Comparison of ENCODE assay signal across 25 mouse cellular contexts in the genomic region with DNA sequence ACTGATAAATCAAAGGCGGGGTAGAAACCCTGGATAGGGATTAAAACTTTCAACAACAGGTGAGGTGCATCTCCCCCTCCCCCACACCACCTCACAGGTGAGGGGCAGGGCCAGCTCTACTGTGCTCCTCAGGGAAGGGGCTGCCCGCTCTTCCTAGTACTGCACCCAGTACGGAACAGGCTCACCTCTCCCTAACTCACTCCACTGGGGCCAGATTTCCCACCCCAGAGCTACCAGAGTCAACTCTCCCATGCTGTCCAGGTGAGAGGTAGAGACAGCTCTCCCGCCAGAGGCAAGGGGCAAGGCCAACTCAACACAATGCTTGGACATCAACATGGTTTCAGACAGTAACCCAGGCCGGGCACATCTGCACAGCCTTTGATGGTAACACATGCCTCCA. TPM values are rescaled to one million over a fixed set of nuclear protein-coding genes. Genes with fewer than 3 reads are reported as not detected.
DNase-seq lines count a peak whose midpoint lies in the region; ATAC-seq and TF ChIP-seq lines count a peak whose summit lies in the region.
"Had no signal": no experiment of that assay in that cellular context is flagged by ENCODE, and none has a peak within 500 bp of the region (broad histone marks: within the 10 kb centered on the region; RNA-seq: fewer than 3 reads in every experiment).

No protein-coding gene starts in this region.

- H3K9me3 ChIP-seq in heart, embryonic 10.5 days = no peaks in the 10 kb centered on the region
- no peaks in the 10 kb centered on the region for H3K9me3 ChIP-seq in midbrain, embryonic 16.5 days (replicated peaks; ENCODE audit: control insufficient read depth, low read length, poor library complexity, severe bottlenecking)
- no peaks in the 10 kb centered on the region for H3K9me3 ChIP-seq in midbrain, postnatal 0 days (ENCODE audit: low read length)
- no peaks in the 10 kb centered on the region for H3K9me3 ChIP-seq in neural tube, embryonic 15.5 days (replicated peaks)
- no peaks in the 10 kb centered on the region for H3K9me3 ChIP-seq in forebrain, embryonic 10.5 days
- H3K9me3 ChIP-seq: embryonic facial prominence, embryonic 13.5 days; embryonic facial prominence, embryonic 15.5 days; forebrain, embryonic 13.5 days; forebrain, embryonic 15.5 days had no signal

- H3K4me3 ChIP-seq in heart, embryonic 10.5 days = no peak overlapping the region
- no peak overlapping the region for H3K4me3 ChIP-seq in midbrain, embryonic 16.5 days (ENCODE audit: low read depth, low read length)
- no peak overlapping the region for H3K4me3 ChIP-seq in midbrain, postnatal 0 days (ENCODE audit: low read depth, low read length)
- H3K4me3 ChIP-seq in neural tube, embryonic 15.5 days (replicated peaks) = no peak overlapping the region
- no peak overlapping the region for H3K4me3 ChIP-seq in forebrain, embryonic 10.5 days
- H3K4me3 ChIP-seq: embryonic facial prominence, embryonic 13.5 days; embryonic facial prominence, embryonic 15.5 days; erythroblast, embryonic 14.5 days; forebrain, embryonic 13.5 days; forebrain, embryonic 15.5 days had no signal

- no peak overlapping the region for H3K27ac ChIP-seq in heart, embryonic 10.5 days
- no peak overlapping the region for H3K27ac ChIP-seq in midbrain, embryonic 16.5 days (ENCODE audit: low read length)
- H3K27ac ChIP-seq in midbrain, postnatal 0 days (ENCODE audit: low read depth, low read length) = no peak overlapping the region
- H3K27ac ChIP-seq in neural tube, embryonic 15.5 days (replicated peaks) = no peak overlapping the region
- H3K27ac ChIP-seq in forebrain, embryonic 10.5 days = no peak overlapping the region
- H3K27ac ChIP-seq: embryonic facial prominence, embryonic 13.5 days; embryonic facial prominence, embryonic 15.5 days; forebrain, embryonic 13.5 days; forebrain, embryonic 15.5 days had no signal

- no peaks in the 10 kb centered on the region for H3K27me3 ChIP-seq in heart, embryonic 10.5 days (ENCODE audit: insufficient read depth, poor library complexity, severe bottlenecking)
- no peaks in the 10 kb centered on the region; the same call in 1 of the 2 replicates for H3K27me3 ChIP-seq in midbrain, embryonic 16.5 days (ENCODE audit: control insufficient read depth, insufficient read depth, low read depth, low read length)
- H3K27me3 ChIP-seq in midbrain, postnatal 0 days (ENCODE audit: insufficient read depth, low read length) = no peaks in the 10 kb centered on the region
- H3K27me3 ChIP-seq in neural tube, embryonic 15.5 days (replicated peaks) = no peaks in the 10 kb centered on the region
- H3K27me3 ChIP-seq in forebrain, embryonic 10.5 days (ENCODE audit: poor library complexity, severe bottlenecking) = no peaks in the 10 kb centered on the region
- H3K27me3 ChIP-seq: embryonic facial prominence, embryonic 13.5 days; embryonic facial prominence, embryonic 15.5 days; forebrain, embryonic 13.5 days; forebrain, embryonic 15.5 days had no signal

- 0 out of 2 replicates have a peak, but pooled peaks cover 2% of the 10 kb centered on the region for H3K4me1 ChIP-seq in heart, embryonic 10.5 days
- no peaks in the 10 kb centered on the region for H3K4me1 ChIP-seq in midbrain, embryonic 16.5 days (ENCODE audit: control insufficient read depth, insufficient read depth, low read length)
- no peaks in the 10 kb centered on the region for H3K4me1 ChIP-seq in midbrain, postnatal 0 days (ENCODE audit: insufficient read depth, low read length)
- H3K4me1 ChIP-seq in neural tube, embryonic 15.5 days = no peaks in the 10 kb centered on the region
- no peaks in the 10 kb centered on the region for H3K4me1 ChIP-seq in forebrain, embryonic 10.5 days
- H3K4me1 ChIP-seq: embryonic facial prominence, embryonic 13.5 days; embryonic facial prominence, embryonic 15.5 days; forebrain, embryonic 13.5 days; forebrain, embryonic 15.5 days had no signal

- no peak overlapping the region for H3K4me2 ChIP-seq in midbrain, embryonic 16.5 days (ENCODE audit: low read length)
- no peak overlapping the region for H3K4me2 ChIP-seq in midbrain, postnatal 0 days (ENCODE audit: low read depth, low read length, poor library complexity, severe bottlenecking)
- H3K4me2 ChIP-seq in neural tube, embryonic 15.5 days = no peak overlapping the region
- H3K4me2 ChIP-seq: embryonic facial prominence, embryonic 13.5 days; embryonic facial prominence, embryonic 15.5 days; forebrain, embryonic 13.5 days; forebrain, embryonic 15.5 days had no signal

- 0 out of 2 replicates have a peak, but pooled peaks have one; percentile 62 for ATAC-seq in midbrain, embryonic 16.5 days
- ATAC-seq in midbrain, postnatal 0 days (ENCODE audit: low FRiP score) = no peak
- ATAC-seq in neural tube, embryonic 15.5 days (ENCODE audit: low FRiP score) = peak; percentile 38; the same call in 1 of the 2 replicates
- ATAC-seq: forebrain, embryonic 13.5 days; forebrain, embryonic 15.5 days had no signal

- TF ChIP-seq CTCF in midbrain, postnatal 0 days (IDR thresholded peaks at IDR 0.05) = no peak

- H3K36me3 ChIP-seq in heart, embryonic 10.5 days = no peaks in the 10 kb centered on the region
- no peaks in the 10 kb centered on the region for H3K36me3 ChIP-seq in midbrain, embryonic 16.5 days (ENCODE audit: control insufficient read depth, insufficient read depth, low read length)
- H3K36me3 ChIP-seq in midbrain, postnatal 0 days (ENCODE audit: insufficient read depth, low read length) = no peaks in the 10 kb centered on the region
- no peaks in the 10 kb centered on the region for H3K36me3 ChIP-seq in neural tube, embryonic 15.5 days
- no peaks in the 10 kb centered on the region for H3K36me3 ChIP-seq in forebrain, embryonic 10.5 days (replicated peaks)
- H3K36me3 ChIP-seq: embryonic facial prominence, embryonic 13.5 days; embryonic facial prominence, embryonic 15.5 days; forebrain, embryonic 15.5 days had no signal

- 80% methylated on average over 5 of the region's 5 CpGs for WGBS in heart, embryonic 10.5 days
- WGBS in midbrain, embryonic 16.5 days = 94% methylated on average over 5 of the region's 5 CpGs
- WGBS in midbrain, postnatal 0 days = 91% methylated on average over 5 of the region's 5 CpGs
- WGBS in neural tube, embryonic 15.5 days = 91% methylated on average over 5 of the region's 5 CpGs
- WGBS in forebrain, embryonic 10.5 days = 92% methylated on average over 5 of the region's 5 CpGs

- DNase-seq in heart, embryonic 10.5 days (ENCODE audit: low spot score) = peak; percentile 70
- no peak for DNase-seq in heart, adult 8-10 months (ENCODE audit: low spot score)
- DNase-seq in midbrain, postnatal 0 days (ENCODE audit: low spot score) = no peak
- DNase-seq in forebrain, embryonic 10.5 days (ENCODE audit: extremely low spot score, low spot score) = no peak
- DNase-seq: adrenal gland, adult 2 months; adrenal gland, postnatal 10 days; adrenal gland, postnatal 25 days; cerebellum, adult 11 months; cerebellum, adult 18-20 months; cerebellum, adult 8-10 months; cerebellum, adult 9-11 months; cerebellum, postnatal 14 days; cerebellum, postnatal 36 days; embryo, embryonic 11 days had no signal

- no peak overlapping the region for H3K9ac ChIP-seq in midbrain, embryonic 16.5 days (ENCODE audit: low read depth, low read length)
- no peak overlapping the region for H3K9ac ChIP-seq in midbrain, postnatal 0 days (replicated peaks; ENCODE audit: low read length, poor library complexity, severe bottlenecking)
- no peak overlapping the region for H3K9ac ChIP-seq in neural tube, embryonic 15.5 days (replicated peaks)
- H3K9ac ChIP-seq: embryonic facial prominence, embryonic 13.5 days; embryonic facial prominence, embryonic 15.5 days; forebrain, embryonic 13.5 days; forebrain, embryonic 15.5 days had no signal

RNA-seq across cellular contexts. Expression of a gene that starts 21.1 kb away (rescaled TPM):
- 0.35 and 0.41 TPM in 2 replicates for polyA plus RNA-seq in heart, embryonic 10.5 days (2016; fragmentation: Nextera tagmentation; extraction: Ambion mirVana)
- under 1 TPM in 3 of 4 experiments, not detected in 1; 0.22 to 0.78 (median 0.22) TPM for total RNA-seq in heart, adult 8-10 months (2022)
- 0.28 TPM in 1 of 2 replicates, not detected in the other for polyA plus RNA-seq in midbrain, embryonic 16.5 days (2015; fragmentation: Nextera tagmentation; extraction: Ambion mirVana)
- 1.5 TPM in 1 of 2 replicates, not detected in the other for total RNA-seq in midbrain, postnatal 0 days (2014; rRNA removed)
- polyA plus RNA-seq in midbrain, postnatal 0 days (2015; fragmentation: Nextera tagmentation; extraction: Ambion mirVana) = not detected in 2 replicates
- polyA plus RNA-seq in neural tube, embryonic 15.5 days (2015; fragmentation: Nextera tagmentation; extraction: Ambion mirVana) = not detected in 2 replicates
- 0.26 TPM in 1 of 2 replicates, not detected in the other for polyA plus RNA-seq in forebrain, embryonic 10.5 days (2016; fragmentation: Nextera tagmentation; extraction: Ambion mirVana)
- total RNA-seq: ES-E14, MEL had no signal
- polyA plus RNA-seq: adrenal gland, adult 2 months; brain, embryonic 14.5 days; embryonic facial prominence, embryonic 11.5 days; erythroblast, embryonic 14.5 days had no signal
